Mouse (Mus musculus) brain, embryonic 18.5 days (tissue): ENCODE results near the gene Olfr1023.

Experiments used
- DNase-seq: peaks from one replicate; pipeline ENCODE4 v3.0.0-alpha.2; 2012; ENCODE audit warnings: low read depth, low spot score

The Olfr1023 gene

DNA sequence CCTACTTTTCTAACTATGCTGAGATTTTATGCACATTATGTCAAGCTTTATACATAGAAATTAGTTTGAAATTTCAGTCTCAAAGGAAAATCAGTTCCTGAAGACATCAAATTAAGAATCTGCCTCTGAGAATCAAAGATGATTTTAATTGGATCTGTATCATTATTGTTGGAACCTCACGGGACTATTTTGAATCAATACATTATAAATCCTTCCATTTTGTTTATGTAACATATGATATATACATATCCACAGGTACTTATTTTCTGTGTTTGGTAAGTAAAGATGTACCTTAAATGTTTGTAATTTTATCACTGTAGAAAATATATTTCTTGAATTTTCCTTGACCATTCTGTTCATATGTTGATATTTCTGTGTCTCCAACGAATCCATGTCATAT lies at the start of gene Olfr1023:
Gene Olfr1023 (plus strand): TSS at position 301 of the 400 bp plus-strand sequence.
- no peak for DNase-seq

DNA sequence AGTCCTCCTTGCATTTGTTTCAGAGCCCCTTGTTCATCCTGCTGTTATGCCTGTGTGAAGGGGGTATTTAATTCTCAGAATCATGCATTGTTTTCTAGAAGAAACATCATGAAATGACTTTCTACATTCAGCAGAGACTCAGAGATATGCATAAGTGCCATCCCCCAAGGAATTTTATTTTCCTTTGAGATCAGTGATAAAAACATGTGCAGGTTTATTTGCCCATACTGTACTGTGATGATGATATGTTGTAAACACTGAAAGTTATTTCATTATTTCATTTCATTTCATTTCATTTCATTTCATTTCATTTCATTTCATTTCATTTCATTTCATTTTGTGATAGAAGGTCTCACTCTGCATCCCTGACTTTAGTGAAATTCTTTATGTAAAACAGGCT lies 40.1 kb upstream of the Olfr1023 start, which contains the start of gene Olfr1019:
Gene Olfr1019 (minus strand): TSS at position 101 of the 400 bp plus-strand sequence.
- no peak for DNase-seq

DNA sequence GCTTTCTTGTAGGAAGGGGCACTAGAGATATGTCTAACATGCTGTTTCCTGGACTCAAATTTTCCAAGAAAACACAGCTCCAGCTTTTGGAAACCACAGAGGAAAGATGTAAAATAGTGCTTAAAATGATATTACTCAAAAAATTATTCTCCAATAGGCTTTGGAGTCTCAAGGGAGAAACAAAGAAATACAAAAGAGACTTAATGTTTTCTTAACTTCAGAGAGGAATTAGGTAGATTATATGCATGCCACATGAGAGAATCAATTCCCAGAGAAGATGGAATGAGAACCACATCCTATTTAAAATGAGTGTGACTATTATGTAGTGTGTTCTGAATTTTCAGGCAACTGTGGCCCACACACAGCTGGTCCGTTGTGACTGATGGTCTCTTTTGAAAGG lies 38.7 kb upstream of the Olfr1023 start, which contains the start of gene Olfr1020:
Gene Olfr1020 (plus strand): TSS at position 301 of the 400 bp plus-strand sequence.
- no peak for DNase-seq

DNA sequence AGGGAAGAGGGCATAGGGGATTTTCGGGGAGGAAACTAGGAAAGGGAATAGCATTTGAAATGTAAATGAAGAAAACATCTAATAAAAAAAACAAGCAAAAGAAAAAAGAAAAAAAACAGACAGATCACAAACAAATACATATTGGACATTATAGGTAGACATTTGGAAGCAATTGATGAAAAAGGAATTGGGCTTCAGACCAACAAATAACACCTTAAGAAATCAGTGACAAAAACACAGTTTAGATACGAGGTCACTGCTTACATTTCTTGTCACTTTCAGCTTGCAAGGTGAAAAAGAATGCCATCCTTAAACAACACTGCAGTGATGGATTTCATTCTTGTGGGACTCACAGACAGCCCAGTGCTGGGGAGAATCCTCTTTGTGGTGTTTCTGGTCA lies 17.1 kb upstream of the Olfr1023 start, which contains the start of gene Olfr1022:
Gene Olfr1022 (plus strand): TSS at position 301 of the 400 bp plus-strand sequence.
- DNase-seq, result no peak

DNA sequence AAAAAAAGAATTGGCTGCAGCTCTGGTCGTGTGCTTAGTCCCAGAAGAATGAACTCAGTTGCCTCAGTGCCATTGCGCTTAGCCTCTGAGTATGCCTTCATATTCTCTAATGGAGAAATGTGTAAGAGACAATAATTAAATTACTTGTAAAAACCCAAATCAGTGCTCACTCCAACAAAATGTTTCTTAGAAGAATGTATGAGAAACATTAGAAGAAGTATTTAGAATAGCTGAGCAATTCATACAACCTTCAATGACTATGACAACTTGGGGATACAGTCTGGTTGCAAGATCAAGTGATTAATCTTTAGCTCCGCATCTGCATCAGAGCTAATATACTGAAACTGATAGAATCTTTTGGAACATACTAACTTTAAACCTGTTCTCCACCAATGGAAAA lies 19.5 kb downstream of the Olfr1023 start, which contains the start of gene Olfr1024:
Gene Olfr1024 (minus strand): TSS at position 101 of the 400 bp plus-strand sequence.
- no peak for DNase-seq

DNA sequence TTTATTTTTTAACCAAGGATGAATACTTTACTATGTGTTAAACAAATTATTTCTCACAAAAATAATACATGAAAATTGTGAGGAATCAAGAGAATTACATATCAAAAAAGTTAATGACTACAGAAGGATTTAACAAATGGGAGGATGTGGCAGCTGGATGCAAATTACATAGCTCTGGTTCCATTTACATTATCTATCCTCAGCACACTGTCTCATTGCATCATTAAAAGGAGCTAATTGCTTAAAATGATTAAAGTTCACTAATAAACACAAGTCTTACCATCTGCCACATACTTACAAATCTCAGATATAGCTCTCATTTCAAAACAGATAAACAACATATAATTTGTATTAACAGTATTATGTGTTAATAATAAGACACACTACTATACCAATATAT lies 27.8 kb downstream of the Olfr1023 start:
- no peak for DNase-seq

DNA sequence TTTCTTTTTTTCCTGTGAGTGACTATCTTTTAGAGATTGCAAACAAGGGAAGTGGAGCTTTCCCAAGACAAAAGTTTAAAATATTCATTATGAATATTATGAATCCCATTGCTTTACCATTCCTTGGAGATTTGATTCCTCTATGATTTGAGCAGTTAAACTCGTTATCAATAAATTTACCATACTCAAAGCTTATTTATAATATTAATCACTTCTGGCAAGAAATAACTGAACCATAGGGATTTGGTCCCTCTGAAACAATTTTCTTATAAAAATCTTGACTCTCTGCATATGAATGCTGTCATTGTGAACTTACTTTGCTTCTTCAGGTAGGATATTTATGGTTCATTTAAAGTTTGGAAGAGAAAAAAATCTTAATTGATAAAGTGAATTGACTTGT lies 29.5 kb downstream of the Olfr1023 start, which contains the start of gene Olfr1025-ps1:
Gene Olfr1025-ps1 (plus strand): TSS at position 301 of the 400 bp plus-strand sequence.
- DNase-seq, result no peak

DNA sequence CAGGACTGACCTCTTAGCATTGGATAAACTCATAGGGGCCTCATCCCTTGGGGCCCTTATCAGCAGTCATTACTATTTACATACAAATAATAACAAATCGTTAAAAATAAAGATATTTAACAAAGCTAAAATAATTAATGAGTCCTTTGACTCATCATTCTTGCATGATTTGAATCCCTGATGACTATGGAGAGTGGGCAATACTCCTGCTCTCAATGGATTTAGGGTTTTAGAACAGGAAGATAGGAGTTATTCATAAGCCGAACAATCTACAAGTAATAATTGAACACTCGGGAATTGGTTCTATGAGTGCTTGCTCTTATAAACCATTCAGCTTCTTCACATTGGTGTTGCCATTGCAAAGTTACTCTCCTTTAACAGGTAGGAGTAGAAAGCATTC lies 35.8 kb downstream of the Olfr1023 start, which contains the start of gene Olfr1026:
Gene Olfr1026 (plus strand): TSS at position 301 of the 400 bp plus-strand sequence.
- DNase-seq, result no peak
